Mouse (Mus musculus) kidney, adult 11 months (tissue): ENCODE results near the gene Cdx2.

Experiments
- DNase-seq: peaks from one replicate; pipeline ENCODE4 v3.0.0; 2022

Gene Cdx2

DNA sequence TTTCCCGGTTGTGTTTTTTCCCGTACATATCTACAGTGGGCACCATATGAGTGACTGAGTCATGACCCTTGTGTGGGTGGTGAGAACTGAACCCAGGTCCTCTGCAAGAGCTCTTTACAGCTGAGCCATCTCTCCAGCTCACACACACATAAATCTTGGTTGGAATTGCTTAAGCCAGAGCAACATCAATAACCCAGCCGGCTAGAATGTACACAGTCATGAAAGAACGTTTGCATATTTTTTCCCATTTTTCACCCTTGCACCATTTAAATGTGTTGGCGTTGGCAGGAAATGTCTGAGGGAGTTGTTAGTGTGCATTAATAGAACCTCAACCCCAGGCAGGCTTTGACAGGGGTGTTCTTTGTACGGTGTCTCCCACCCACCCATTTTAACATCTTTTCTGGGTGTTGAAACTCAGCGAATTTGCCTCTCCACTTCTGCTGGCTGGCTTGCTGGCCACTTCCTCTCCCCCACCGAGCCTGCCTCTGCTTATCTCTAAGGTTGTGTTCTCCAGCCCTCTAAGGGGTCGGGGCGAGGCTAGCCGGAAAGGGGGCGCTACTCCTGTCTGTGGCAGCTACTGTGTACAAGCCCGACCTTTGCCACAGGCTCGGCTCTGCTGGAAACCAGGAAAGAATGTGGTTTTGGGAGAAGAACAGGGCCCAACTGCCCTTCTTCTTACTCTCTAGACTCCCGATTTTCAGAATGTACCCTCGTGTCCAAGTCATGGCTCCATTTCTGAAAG, 15.1 kb downstream of the Cdx2 start:
- DNase-seq: no peak

DNA sequence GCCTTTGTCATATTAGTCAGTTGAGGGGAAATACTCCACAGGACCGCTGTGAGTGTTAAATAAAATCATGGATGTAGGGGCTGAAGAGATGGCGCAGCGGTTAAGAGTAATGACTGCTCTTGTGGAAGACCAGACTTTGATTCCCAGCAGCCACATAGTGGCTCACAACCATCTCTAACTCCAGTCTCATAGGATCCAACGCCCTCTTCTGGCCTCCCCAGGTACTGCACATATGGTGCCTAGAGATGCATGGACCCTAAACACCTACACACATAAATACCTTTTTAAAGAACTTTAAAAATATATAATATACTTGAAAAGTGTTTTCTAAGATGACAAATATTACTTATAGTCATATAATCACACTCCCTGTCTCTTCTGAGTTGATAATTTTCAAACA, 22.7 kb downstream of the Cdx2 start:
- no peak for DNase-seq

DNA sequence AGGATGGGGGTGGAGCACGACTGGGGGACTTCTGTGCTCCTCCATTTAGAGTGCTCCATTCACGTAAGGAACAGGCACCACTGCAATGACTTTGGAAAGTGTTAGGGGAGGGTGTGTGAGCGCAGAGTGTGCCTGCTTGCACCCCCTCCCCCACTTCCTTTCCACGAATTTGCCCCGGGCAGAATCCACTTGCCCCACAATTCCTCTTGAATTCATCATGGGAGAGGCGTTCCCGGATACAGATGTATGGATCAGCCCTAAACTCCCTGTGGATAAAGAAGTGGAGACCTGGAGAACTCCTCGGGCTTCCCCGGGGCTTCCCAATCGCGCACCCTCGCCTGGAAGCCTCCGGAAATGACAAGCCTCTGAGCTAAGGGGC, 29.5 kb downstream of the Cdx2 start:
- no peak for DNase-seq

DNA sequence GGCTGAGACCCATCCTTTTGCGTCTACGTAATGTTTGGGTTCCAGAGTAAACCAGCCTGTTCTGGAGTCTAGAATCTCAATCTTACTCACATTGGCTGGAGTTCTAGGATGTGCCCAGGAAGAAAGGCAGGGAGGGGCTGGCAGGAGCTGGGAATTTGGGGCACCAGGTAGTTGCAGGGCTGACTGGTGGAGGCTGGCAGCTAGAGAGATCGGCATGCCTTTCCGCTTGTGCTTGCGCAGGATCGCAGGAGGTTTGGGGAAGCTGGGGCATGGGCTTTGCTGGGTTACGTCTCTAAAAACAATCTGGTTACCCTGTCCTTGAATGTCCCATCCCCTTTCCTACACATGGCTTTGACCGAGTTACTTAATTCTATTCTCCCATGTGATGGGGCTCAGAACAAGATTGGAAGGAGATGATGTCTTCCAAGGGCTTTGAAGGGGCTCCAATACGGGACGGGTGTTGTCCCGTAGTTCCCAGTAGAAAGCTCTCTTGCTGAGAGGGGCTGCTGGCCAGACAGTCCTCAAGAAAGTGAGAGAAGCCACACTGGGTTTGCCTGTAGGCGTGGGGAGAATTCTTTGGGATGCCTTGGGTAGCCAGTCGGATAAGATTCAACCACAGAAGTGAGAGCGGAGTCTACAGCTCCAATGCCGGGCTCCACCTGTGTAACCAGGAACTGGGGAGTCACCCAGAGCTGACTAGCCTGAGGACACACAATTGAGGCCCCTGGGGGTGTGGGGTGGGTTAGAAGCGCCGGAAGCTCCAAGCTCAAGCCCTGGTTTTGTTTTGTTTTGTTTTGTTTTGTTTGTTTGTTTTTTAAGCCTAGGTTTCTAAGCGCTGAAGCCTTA, 30.1 kb downstream of the Cdx2 start:
- no peak for DNase-seq

DNA sequence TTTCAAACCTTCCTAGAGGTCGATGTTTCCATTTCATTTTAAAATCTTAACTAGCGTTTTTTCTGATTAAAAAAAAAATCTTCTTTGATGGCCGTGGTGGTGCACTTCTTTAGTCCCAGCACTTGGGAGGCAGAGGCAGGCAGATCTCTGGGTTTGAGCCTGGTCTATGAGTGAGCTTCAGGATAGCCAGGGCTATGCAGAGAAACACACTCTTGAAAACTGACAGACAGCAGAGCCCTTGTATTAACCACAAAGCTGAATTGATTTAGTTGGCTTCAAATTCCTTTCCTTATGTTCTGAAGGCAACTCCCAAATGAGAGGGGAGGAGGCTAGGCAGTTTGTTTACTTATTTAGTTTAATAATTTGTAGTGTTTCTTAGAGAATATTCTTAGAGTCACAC, 31.3 kb downstream of the Cdx2 start:
- no peak for DNase-seq

DNA sequence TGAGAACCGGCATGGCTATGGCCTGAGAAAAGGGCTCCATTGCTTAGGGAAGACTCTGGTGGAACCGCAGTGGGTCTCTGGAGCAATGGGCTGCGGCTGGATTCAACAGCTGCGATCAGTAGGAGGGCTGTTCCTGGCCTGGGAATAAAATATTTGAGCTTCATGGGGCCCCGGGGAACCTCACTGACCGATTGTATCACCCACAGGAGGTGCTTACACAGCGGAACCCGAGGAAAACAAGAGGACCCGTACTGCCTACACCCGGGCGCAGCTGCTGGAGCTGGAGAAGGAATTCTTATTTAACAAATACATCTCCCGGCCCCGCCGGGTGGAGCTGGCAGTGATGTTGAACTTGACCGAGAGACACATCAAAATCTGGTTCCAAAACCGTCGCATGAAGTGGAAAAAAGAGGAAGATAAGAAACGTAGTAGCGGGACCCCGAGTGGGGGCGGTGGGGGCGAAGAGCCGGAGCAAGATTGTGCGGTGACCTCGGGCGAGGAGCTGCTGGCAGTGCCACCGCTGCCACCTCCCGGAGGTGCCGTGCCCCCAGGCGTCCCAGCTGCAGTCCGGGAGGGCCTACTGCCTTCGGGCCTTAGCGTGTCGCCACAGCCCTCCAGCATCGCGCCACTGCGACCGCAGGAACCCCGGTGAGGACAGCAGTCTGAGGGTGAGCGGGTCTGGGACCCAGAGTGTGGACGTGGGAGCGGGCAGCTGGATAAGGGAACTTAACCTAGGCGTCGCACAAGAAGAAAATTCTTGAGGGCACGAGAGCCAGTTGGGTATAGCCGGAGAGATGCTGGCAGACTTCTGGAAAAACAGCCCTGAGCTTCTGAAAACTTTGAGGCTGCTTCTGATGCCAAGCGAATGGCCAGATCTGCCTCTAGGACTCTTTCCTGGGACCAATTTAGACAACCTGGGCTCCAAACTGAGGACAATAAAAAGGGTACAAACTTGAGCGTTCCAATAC, 32.6 kb downstream of the Cdx2 start:
- DNase-seq: no peak

DNA sequence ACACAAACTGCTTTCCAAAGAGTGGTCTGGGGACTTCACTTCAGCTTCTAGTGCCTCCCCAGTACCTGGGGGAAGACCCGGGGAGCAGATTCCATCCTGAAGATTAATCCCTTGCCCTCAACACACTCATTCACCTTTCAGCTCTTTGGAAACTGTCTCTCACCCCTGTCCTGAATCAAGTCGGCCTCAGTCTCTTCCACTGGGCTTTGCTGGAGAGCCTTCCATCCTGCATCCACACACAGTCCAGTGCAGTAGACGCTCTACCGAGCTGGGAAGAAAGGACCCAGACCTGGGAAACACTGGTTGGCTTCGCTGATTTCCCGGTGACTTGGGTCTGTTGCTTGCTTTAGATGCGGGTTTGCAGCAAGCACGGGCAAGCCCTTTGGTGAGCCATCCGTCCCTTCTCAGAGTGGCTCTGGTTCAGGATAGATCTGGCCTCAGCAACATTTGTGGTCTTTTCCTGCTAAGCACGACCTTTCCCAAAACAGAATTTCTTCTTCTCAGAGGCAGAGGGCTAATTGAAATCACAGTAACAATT, 34.2 kb downstream of the Cdx2 start:
- no peak for DNase-seq

DNA sequence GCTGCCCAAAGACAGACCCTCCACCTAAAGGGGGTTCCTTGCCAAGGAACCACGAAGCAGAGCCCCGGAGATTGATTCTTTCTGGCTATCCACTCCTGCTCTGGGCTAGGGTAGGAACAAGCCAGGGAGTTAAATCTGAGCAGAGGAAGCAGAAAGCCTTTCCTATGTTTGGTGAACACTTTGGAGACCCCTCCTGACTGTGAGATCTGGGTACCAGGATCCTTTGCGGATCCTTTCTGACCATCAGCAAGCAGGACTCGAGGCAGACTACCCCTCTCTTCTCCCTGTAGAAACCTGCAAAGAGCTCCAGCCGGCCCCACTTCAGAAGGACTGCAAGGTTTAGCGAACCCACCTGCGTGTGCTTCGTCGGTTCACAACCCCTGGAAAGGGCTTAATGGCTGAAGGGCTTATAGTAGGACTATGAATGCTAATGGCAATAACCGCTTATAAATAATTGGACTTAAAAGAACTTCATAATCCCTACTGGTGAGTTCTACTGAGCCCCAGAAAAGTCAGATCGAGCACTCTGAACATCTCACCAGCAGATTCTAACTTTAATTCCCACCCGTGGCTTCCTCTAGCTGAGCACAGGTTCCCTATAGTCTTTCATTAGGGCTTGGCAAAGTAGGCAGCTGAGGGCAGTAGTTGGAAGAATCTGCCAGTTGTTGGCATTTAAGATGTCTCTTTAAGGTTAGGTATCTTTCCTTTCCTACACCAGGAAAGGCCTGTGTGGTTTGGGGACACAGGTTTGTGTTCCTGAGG, 34.8 kb downstream of the Cdx2 start:
- DNase-seq: no peak

DNA sequence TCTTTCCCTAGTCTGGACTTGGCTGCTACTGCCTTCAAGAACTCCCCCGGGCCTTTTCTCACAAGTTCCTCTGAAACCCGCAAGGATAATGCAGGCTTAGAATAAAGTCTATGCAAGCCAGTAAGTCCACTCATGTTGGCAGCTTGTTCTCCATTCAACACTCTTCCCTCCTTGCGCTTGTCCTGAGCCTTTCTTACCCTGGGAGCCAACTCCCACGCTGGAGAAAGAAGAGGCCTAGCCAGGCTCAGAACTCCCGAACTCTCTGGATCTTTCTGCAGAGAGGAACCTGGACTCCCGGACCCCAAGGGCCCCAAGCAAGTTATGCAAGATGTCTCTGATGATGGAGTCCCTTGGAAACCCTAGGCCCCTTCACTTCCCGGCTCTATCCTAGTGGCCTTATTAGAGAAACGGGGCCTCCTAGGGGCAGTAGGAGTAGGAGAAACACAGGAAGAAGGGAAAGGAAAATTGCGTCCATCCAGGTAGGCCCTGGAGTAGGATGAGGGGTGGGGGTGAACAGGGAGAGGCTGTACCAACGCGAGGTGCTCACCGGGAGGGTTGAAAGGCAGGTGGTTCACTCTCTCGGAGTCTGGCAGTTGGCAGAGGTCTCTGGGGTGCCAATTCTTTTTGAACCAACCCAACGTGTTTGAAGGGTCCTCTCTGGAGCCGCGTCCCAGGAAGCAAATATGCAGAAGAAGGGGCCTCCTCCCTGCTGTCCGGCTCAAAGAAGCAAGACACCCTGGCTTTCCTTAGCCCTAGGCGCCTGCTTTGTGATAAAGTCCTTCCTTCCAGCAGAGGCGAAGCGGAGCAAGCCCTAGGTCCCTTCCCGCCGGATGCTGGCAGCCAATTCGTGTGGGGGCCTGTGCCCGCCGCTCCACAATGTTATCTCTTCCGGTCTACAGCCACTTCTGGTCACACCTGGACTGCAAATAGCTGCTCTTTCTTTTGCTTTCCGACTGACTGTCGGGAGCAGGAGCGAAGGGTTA, 36.1 kb downstream of the Cdx2 start:
- no peak for DNase-seq

DNA sequence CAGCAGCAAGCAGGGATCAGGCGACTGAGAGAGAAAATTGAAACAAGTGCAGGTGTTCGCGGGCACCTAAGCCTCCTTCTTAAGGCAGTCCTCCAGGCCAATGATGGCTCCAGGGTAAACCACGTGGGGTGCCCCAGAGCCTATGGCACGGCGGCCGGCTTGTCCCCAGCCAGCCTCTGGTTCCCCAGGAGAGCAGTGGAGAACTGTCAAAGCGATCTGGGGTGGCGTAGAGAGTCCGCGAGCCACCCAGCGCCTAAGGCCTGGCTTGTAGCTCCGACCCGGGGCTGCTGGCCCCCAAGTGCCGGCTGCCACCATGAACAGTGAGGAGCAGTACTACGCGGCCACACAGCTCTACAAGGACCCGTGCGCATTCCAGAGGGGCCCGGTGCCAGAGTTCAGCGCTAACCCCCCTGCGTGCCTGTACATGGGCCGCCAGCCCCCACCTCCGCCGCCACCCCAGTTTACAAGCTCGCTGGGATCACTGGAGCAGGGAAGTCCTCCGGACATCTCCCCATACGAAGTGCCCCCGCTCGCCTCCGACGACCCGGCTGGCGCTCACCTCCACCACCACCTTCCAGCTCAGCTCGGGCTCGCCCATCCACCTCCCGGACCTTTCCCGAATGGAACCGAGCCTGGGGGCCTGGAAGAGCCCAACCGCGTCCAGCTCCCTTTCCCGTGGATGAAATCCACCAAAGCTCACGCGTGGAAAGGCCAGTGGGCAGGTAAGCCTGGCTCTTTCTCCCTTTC, 37.0 kb downstream of the Cdx2 start, which contains the start of gene Pdx1:
TSS of gene Pdx1 (plus strand) at position 34 of the 747 bp plus-strand sequence.
- no peak for DNase-seq

DNA sequence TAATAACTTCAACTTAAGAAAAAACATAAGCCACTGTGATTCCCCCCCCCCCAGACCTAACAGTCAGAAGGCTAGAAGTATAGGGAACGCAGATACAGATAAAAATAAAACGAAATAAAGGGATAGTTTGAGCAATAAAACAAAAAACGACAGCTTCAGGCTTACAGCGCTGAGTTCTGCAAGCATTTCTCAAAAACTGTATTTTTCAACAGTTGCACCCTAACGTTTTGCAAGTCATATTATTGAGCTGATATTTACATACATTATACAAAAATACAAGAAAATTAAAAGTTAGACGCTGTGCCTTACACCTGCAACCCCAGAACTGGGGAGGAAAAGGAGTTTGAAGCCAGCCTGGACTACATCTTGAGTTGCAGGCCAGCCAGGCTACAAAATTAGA, 37.7 kb downstream of the Cdx2 start:
- no peak for DNase-seq

DNA sequence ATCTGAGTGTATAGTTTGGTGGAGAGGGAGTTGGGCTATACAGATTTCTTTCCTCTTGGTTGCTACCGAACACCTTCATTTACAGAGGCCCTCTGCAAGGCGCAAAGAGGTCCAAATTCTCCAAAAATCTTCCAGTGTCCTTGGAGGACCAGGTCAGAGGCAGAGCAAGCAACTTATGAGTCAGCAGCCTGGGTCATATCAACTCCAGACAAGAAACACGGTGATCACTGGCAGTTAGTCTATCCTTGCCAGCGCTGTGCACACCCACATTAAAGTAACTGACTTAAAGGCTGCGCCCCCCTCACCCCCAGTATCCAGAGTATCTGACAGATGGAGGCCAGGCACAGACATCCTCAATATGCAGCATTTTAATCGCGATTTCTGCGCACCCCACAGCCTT, 38.3 kb downstream of the Cdx2 start:
- DNase-seq: no peak

DNA sequence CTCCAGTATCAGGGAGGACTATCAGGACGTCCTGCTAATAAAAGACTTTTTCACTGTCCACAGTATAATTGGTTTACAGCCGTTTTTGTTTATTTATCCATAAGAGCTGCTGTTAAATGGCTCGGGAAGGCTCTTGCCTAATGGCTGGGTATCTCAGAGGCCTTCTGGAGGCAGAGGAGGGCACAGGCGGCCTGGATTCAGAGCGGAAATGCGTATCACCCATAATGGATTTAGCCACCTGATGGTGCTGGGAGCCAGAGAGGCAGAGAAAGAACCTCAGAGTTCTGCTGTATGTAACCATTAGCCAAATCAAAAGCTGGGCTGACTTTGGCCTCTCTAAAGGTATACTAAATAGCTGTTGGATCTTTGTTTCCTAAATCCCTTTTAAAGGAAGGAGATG, 39.6 kb downstream of the Cdx2 start:
- DNase-seq: no peak

DNA sequence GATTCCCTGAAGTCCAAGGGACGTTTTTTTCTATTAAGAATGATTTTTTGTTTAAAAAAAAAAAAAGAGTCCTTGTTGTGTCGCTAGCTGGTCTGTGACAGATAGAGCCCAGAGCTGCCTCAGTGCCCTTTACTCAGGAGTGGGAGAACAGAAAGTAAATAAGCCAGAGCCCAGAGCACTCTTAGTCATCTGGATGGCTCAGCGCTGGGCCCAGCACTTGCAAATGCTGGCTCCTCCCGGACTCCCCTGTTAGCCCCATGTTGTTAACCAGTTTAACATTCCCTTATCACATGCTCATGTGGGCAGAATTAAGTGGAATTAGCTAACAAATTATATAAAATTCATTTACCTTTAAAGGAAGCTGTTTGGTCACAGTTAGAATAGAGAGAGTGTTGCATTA, 43.1 kb downstream of the Cdx2 start:
- DNase-seq: no peak

DNA sequence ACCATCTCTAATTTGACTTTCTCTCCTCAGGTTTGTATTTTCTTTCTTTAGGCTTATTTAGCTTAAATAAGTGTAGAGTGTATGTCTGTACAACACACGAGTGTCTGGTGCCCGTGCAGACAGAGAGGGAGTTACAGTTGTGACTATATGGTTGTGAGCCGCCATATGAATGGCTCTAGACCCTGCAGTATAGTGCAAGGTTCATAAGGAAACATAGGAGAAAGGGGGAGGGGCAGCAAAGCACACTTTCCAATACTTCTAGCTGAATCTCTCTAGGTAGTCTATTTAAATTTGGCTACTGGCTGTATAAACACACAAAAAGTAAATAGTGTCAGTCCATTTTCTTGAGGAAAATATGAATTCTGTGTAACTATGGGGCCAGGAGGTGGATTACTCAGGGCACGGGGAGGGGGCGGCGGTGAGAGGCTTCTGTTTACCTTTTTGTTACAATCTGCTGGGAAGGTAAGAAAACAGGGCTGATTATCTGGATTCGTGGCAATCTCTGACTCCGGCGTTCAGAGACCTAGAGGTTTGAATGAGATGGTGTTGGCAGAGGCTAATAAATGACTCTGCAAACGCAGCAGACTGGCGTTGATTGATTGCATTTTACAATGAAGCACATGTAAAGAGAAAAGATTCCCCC, 45.0 kb downstream of the Cdx2 start:
- DNase-seq: no peak

DNA sequence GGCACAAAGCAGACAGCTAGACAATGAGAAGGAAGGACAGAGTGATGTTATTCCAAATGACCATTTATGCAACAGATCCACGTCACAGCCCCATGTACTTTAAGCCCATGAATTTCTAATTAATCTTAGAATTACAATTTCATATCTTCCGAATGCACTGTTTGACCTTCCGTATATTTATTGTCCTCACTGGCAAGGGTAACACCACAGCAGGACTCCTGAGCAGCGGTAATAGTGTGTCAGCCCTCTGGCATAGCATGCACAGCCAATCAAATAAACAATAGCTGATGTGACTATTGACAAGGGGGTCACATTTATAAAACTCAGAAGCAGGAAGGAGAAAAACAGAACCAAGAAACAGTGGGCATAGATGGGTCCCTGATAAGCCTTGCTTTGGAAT, 46.3 kb downstream of the Cdx2 start:
- DNase-seq: no peak

DNA sequence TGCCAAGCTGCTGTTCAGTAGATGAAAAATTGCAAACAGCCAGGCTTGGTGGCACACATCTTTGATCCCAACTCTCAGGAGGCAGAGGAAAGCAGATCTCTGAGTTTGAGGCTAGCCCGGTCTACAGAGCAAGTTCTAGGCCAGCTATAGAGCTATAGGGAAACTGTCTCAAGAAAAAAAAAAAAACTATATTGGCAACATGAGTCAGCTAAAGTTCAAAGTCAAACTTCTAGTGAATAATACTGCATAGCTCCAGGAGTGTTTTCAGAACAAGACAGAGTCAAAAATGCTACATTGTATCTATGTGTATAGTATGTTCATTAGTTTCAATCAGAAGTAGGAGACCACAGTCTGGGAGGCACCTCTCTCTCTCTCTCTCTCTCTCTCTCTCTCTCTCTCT, 46.9 kb downstream of the Cdx2 start:
- DNase-seq: no peak
